Mouse (Mus musculus): ENCODE measurements around the gene Gpr135. TPM values are rescaled to one million over a fixed set of nuclear protein-coding genes. Genes with fewer than 3 reads are reported as not detected.
"Not testable (repeated sequence)": the region's sequence is repeated elsewhere in the genome, so short reads cannot be mapped to it uniquely, and the experiment has no call there.

Gpr135 gene
- polyA plus RNA-seq, 1 experiment from 2014 or later, result 2.9 TPM

- not testable (repeated sequence) for H3K4me2 ChIP-seq; H3K27ac ChIP-seq (replicated peaks); H3K4me3 ChIP-seq; H3K36me3 ChIP-seq; H3K9ac ChIP-seq; H3K27me3 ChIP-seq; H3K9me3 ChIP-seq; H3K4me1 ChIP-seq (replicated peaks); ATAC-seq (ENCODE audit: low read depth)
- 90% methylated on average over 5 of the region's 5 CpGs for WGBS
Measured at GRCm38 (mm10) chr12:72050156-72050555, 20.8 kb downstream of the Gpr135 start.

- H3K4me3 ChIP-seq, result no peak overlapping the region
- no peaks in the 10 kb centered on the region for H3K36me3 ChIP-seq
- no peaks in the 10 kb centered on the region for H3K4me1 ChIP-seq (replicated peaks)
- no peak overlapping the region for H3K9ac ChIP-seq
- H3K4me2 ChIP-seq, result no peak overlapping the region
- H3K9me3 ChIP-seq, result peaks cover 6% of the 10 kb centered on the region; the same call in 1 of the 2 replicates
- H3K27me3 ChIP-seq, result no peaks in the 10 kb centered on the region
- no peak overlapping the region for H3K27ac ChIP-seq (replicated peaks)
- 0 out of 2 replicates have a peak, but pooled peaks have one; percentile 3 for ATAC-seq (ENCODE audit: low read depth)
- 9% methylated on average over 2 of the region's 2 CpGs for WGBS
Measured at GRCm38 (mm10) chr12:72047513-72047912, 23.4 kb downstream of the Gpr135 start.

- Histone ChIP-seq H3K36me3 (no peaks in the 10 kb centered on the region), H3K27ac (replicated peaks) (no peak overlapping the region), H3K9me3 (no peaks in the 10 kb centered on the region), H3K4me2 (no peak overlapping the region), H3K27me3 (no peaks in the 10 kb centered on the region), H3K4me1 (replicated peaks) (no peaks in the 10 kb centered on the region), H3K4me3 (no peak overlapping the region), H3K9ac (no peak overlapping the region)
- ATAC-seq (ENCODE audit: low read depth), result no peak
- 97% methylated on average over 3 of the region's 3 CpGs for WGBS
Measured at GRCm38 (mm10) chr12:72041238-72041637, 29.7 kb downstream of the Gpr135 start.

GRCm38 (mm10) chr12:72039501-72039900 is 31.4 kb downstream of the Gpr135 start:
- WGBS, result 86% methylated on average over 8 of the region's 8 CpGs
- ATAC-seq (ENCODE audit: low read depth), result no peak
- no peak overlapping the region for H3K27ac ChIP-seq (replicated peaks)
- H3K27me3 ChIP-seq, result no peaks in the 10 kb centered on the region
- no peaks in the 10 kb centered on the region for H3K4me1 ChIP-seq (replicated peaks)
- H3K4me3 ChIP-seq, result no peak overlapping the region
- H3K4me2 ChIP-seq, result no peak overlapping the region
- no peaks in the 10 kb centered on the region for H3K9me3 ChIP-seq
- no peaks in the 10 kb centered on the region for H3K36me3 ChIP-seq
- H3K9ac ChIP-seq, result no peak overlapping the region

- 62% methylated on average over 2 of the region's 2 CpGs for WGBS
- ATAC-seq (ENCODE audit: low read depth), result no peak
- Histone ChIP-seq H3K9me3 (no peaks in the 10 kb centered on the region), H3K27me3 (no peaks in the 10 kb centered on the region), H3K36me3 (no peaks in the 10 kb centered on the region), H3K4me3 (no peak overlapping the region), H3K4me1 (replicated peaks) (no peaks in the 10 kb centered on the region), H3K9ac (no peak overlapping the region), H3K27ac (replicated peaks) (no peak overlapping the region), H3K4me2 (no peak overlapping the region)
Measured at GRCm38 (mm10) chr12:72038866-72039265, 32.1 kb downstream of the Gpr135 start.

GRCm38 (mm10) chr12:72037049-72037448 is 33.9 kb downstream of the Gpr135 start:
- Histone ChIP-seq H3K4me1 (replicated peaks) (no peaks in the 10 kb centered on the region), H3K4me2 (no peak overlapping the region), H3K36me3 (no peaks in the 10 kb centered on the region), H3K9ac (no peak overlapping the region), H3K27me3 (no peaks in the 10 kb centered on the region), H3K4me3 (no peak overlapping the region), H3K27ac (replicated peaks) (no peak overlapping the region), H3K9me3 (no peaks in the 10 kb centered on the region)
- WGBS, result 90% methylated on average over 6 of the region's 6 CpGs
- ATAC-seq (ENCODE audit: low read depth), result no peak

- no peaks in the 10 kb centered on the region for H3K4me1 ChIP-seq (replicated peaks)
- WGBS, result 75% methylated on average over 9 of the region's 9 CpGs
- H3K27ac ChIP-seq (replicated peaks), result no peak overlapping the region
Measured at GRCm38 (mm10) chr12:72036097-72036661, 34.7 kb downstream of the Gpr135 start.

GRCm38 (mm10) chr12:72031794-72032193 is 39.1 kb downstream of the Gpr135 start:
- Histone ChIP-seq H3K4me3 (no peak overlapping the region), H3K9ac (no peak overlapping the region), H3K4me1 (replicated peaks) (no peaks in the 10 kb centered on the region), H3K4me2 (no peak overlapping the region), H3K9me3 (no peaks in the 10 kb centered on the region), H3K36me3 (no peaks in the 10 kb centered on the region), H3K27ac (replicated peaks) (no peak overlapping the region), H3K27me3 (no peaks in the 10 kb centered on the region)
- whole genome bisulfite sequencing, result 88% methylated on average over 6 of the region's 6 CpGs
- no peak for ATAC-seq (ENCODE audit: low read depth)

More at GRCm38 (mm10) chr12:72036097-72036661, 34.7 kb downstream of the Gpr135 start:
- Histone ChIP-seq H3K4me2 (no peak overlapping the region), H3K9ac (no peak overlapping the region), H3K9me3 (no peaks in the 10 kb centered on the region), H3K27me3 (no peaks in the 10 kb centered on the region), H3K36me3 (no peaks in the 10 kb centered on the region), H3K4me3 (no peak overlapping the region)
- ATAC-seq (ENCODE audit: low read depth), result no peak

GRCm38 (mm10) chr12:72031171-72031570 is 39.8 kb downstream of the Gpr135 start:
- no peak for ATAC-seq (ENCODE audit: low read depth)
- no peak overlapping the region for H3K4me3 ChIP-seq
- H3K9me3 ChIP-seq, result no peaks in the 10 kb centered on the region
- H3K36me3 ChIP-seq, result no peaks in the 10 kb centered on the region
- no peak overlapping the region for H3K9ac ChIP-seq
- no peak overlapping the region for H3K4me2 ChIP-seq
- WGBS, result 88% methylated on average over 5 of the region's 5 CpGs
- H3K27me3 ChIP-seq, result no peaks in the 10 kb centered on the region
- H3K4me1 ChIP-seq (replicated peaks), result no peaks in the 10 kb centered on the region
- no peak overlapping the region for H3K27ac ChIP-seq (replicated peaks)

GRCm38 (mm10) chr12:72025275-72025795 is 45.6 kb downstream of the Gpr135 start:
- Histone ChIP-seq H3K4me1 (replicated peaks) (peaks cover 17% of the 10 kb centered on the region; the same call in 1 of the 2 replicates), H3K36me3 (no peaks in the 10 kb centered on the region), H3K4me2 (no peak overlapping the region), H3K27ac (replicated peaks) (no peak overlapping the region), H3K9me3 (no peaks in the 10 kb centered on the region), H3K9ac (no peak overlapping the region), H3K4me3 (no peak overlapping the region), H3K27me3 (no peaks in the 10 kb centered on the region)
- WGBS, result 41% methylated on average over 6 of the region's 6 CpGs
- no peak for ATAC-seq (ENCODE audit: low read depth)

GRCm38 (mm10) chr12:72023572-72023971 is 47.4 kb downstream of the Gpr135 start:
- 96% methylated on average over 5 of the region's 5 CpGs for WGBS
- no peak for ATAC-seq (ENCODE audit: low read depth)
- no peak overlapping the region for H3K4me2 ChIP-seq

GRCm38 (mm10) chr12:72022790-72023189 is 48.1 kb downstream of the Gpr135 start:
- no peak overlapping the region for H3K9ac ChIP-seq
- no peak overlapping the region for H3K4me3 ChIP-seq
- no peaks in the 10 kb centered on the region for H3K9me3 ChIP-seq
- no peaks in the 10 kb centered on the region for H3K27me3 ChIP-seq
- H3K36me3 ChIP-seq, result no peaks in the 10 kb centered on the region
- no peak for ATAC-seq (ENCODE audit: low read depth)
- 93% methylated on average over 3 of the region's 3 CpGs for WGBS
- H3K4me1 ChIP-seq (replicated peaks), result peaks cover 17% of the 10 kb centered on the region; the same call in 1 of the 2 replicates
- no peak overlapping the region for H3K4me2 ChIP-seq
- H3K27ac ChIP-seq (replicated peaks), result no peak overlapping the region

More at GRCm38 (mm10) chr12:72023572-72023971, 47.4 kb downstream of the Gpr135 start:
- Histone ChIP-seq H3K9me3 (no peaks in the 10 kb centered on the region), H3K27me3 (no peaks in the 10 kb centered on the region), H3K9ac (no peak overlapping the region), H3K4me3 (no peak overlapping the region), H3K4me1 (replicated peaks) (peaks cover 17% of the 10 kb centered on the region; the same call in 1 of the 2 replicates), H3K27ac (replicated peaks) (no peak overlapping the region), H3K36me3 (no peaks in the 10 kb centered on the region)

GRCm38 (mm10) chr12:72021543-72021942 is 49.4 kb downstream of the Gpr135 start:
- peaks cover 17% of the 10 kb centered on the region; the same call in 1 of the 2 replicates for H3K4me1 ChIP-seq (replicated peaks)
- no peak overlapping the region for H3K4me3 ChIP-seq
- H3K27me3 ChIP-seq, result no peaks in the 10 kb centered on the region
- H3K9ac ChIP-seq, result no peak overlapping the region
- ATAC-seq (ENCODE audit: low read depth), result no peak
- H3K36me3 ChIP-seq, result no peaks in the 10 kb centered on the region
- H3K4me2 ChIP-seq, result no peak overlapping the region
- no peaks in the 10 kb centered on the region for H3K9me3 ChIP-seq
- 51% methylated on average over 5 of the region's 5 CpGs for WGBS
- no peak overlapping the region for H3K27ac ChIP-seq (replicated peaks)
